Mouse (Mus musculus): Measurements from ENCODE around the gene Bcam. TPM values are rescaled to one million over a fixed set of nuclear protein-coding genes. Genes with fewer than 3 reads are reported as not detected.

Gene Bcam
- total and polyA plus RNA-seq, 3 experiments, result 3.0 to 10.9 (median 4.8) TPM

GRCm38 (mm10) chr7:19806356-19806969 lies 35.6 kb upstream of the Bcam start:
- Histone ChIP-seq H3K9me3 (replicated peaks; ENCODE audit: low read length) (peaks cover 12% of the 10 kb centered on the region), H3K36me3 (replicated peaks in 1 of 2; ENCODE audit: control insufficient read depth in 1 of 2, insufficient read depth in 1 of 2, low read length in 1 of 2) (peaks cover 42 to 51% of the 10 kb centered on the region in 2 experiments), H3K4me3 (replicated peaks in 1 of 3; ENCODE audit: low read depth in 2 of 3, low read length in 2 of 3, poor library complexity in 1 of 3) (peak overlapping the region in 1 of 3 experiments; percentile 27), H3K4me1 (ENCODE audit: control insufficient read depth in 1 of 2, insufficient read depth in 2 of 2) (peaks cover 17 to 34% of the 10 kb centered on the region in 2 experiments), H3K27ac (ENCODE audit: insufficient read depth, low read depth) (peak overlapping the region; percentile 72), H3K4me2 (ENCODE audit: insufficient read depth, low read depth, poor library complexity, severe bottlenecking) (no peak overlapping the region), H3K9ac (ENCODE audit: insufficient read depth, low read depth) (no peak overlapping the region), H3K79me2 (replicated peaks; ENCODE audit: control insufficient read depth, extremely low read depth, insufficient read depth, poor library complexity, severe bottlenecking) (no peaks in the 10 kb centered on the region), H3K27me3 (replicated peaks) (no peaks in the 10 kb centered on the region)
- in situ Hi-C loops (cut with MboI; ENCODE audit: low pct_ligation_motif_present, low pct_unique_long_range_greater_than_20kb, low sequenced_read_pairs) (no loop called here), dilution Hi-C loops (cut with MboI; ENCODE audit: extremely low pct_ligation_motif_present, extremely low pct_unique_long_range_greater_than_20kb, low sequenced_read_pairs) (no loop called here)
- no peak for DNase-seq (ENCODE audit: extremely low read depth)
- no peak for TF ChIP-seq MEF2A (IDR thresholded peaks at IDR 0.05; ENCODE audit: borderline replicate concordance, low read depth, low read length)
- TF ChIP-seq ZNF384 (IDR thresholded peaks at IDR 0.05; ENCODE audit: low read depth, low read length), result 0 out of 2 replicates have a peak, but pooled peaks have one; percentile 21
- TF ChIP-seq POLR2A (IDR thresholded peaks at IDR 0.05; ENCODE audit: low read depth, low read length), result peak; percentile 20; the same call in 1 of the 2 replicates
- TF ChIP-seq MYC (IDR thresholded peaks at IDR 0.05; ENCODE audit: low read depth, low read length), result no peak
- TF ChIP-seq ELF1 (IDR thresholded peaks at IDR 0.05; ENCODE audit: low read depth, low read length), result no peak
- no peak for TF ChIP-seq CTCF (conservative IDR thresholded peaks at IDR 0.05 in 1 of 2, IDR thresholded peaks at IDR 0.05 in 1 of 2; ENCODE audit: low read depth in 2 of 2, low read length in 2 of 2)
- no peak for TF ChIP-seq GABPA (IDR thresholded peaks at IDR 0.05; ENCODE audit: insufficient replicate concordance, low read depth, low read length)
- TF ChIP-seq ETS1 (conservative IDR thresholded peaks at IDR 0.05; ENCODE audit: low read depth, low read length), result no peak
- TF ChIP-seq SIN3A (IDR thresholded peaks at IDR 0.05; ENCODE audit: low read length), result no peak
- TF ChIP-seq MXI1 (IDR thresholded peaks at IDR 0.05; ENCODE audit: low read depth, low read length), result no peak
- TF ChIP-seq ZMIZ1 (IDR thresholded peaks at IDR 0.05; ENCODE audit: low read depth, low read length), result no peak
- TF ChIP-seq POLR2AphosphoS2 (IDR thresholded peaks at IDR 0.05; ENCODE audit: low read depth, low read length), result no peak
- TF ChIP-seq MAZ (IDR thresholded peaks at IDR 0.05; ENCODE audit: low read depth, low read length), result no peak
- no peak for TF ChIP-seq TBP (conservative IDR thresholded peaks at IDR 0.05; ENCODE audit: low read depth, low read length)
- TF ChIP-seq E2F4 (IDR thresholded peaks at IDR 0.05; ENCODE audit: insufficient replicate concordance, low read depth, low read length), result no peak
- no peak for TF ChIP-seq NELFE (IDR thresholded peaks at IDR 0.05; ENCODE audit: low read depth, low read length)
- TF ChIP-seq EP300 (IDR thresholded peaks at IDR 0.05; ENCODE audit: low read length), result 0 out of 2 replicates have a peak, but pooled peaks have one; percentile 24
- TF ChIP-seq RCOR1 (conservative IDR thresholded peaks at IDR 0.05; ENCODE audit: low read depth, low read length), result no peak
- 0 out of 2 replicates have a peak, but pooled peaks have one; percentile 17 for TF ChIP-seq TCF12 (IDR thresholded peaks at IDR 0.05; ENCODE audit: low read depth, low read length)
- peak; percentile 67; the same call in 1 of the 2 replicates for TF ChIP-seq MAX (IDR thresholded peaks at IDR 0.05; ENCODE audit: low read length)
- no peak for TF ChIP-seq JUN (IDR thresholded peaks at IDR 0.05; ENCODE audit: insufficient read depth, low read depth, low read length)
- TF ChIP-seq ZC3H11A (IDR thresholded peaks at IDR 0.05; ENCODE audit: low read depth, low read length), result no peak
- no peak for TF ChIP-seq JUND (conservative IDR thresholded peaks at IDR 0.05; ENCODE audit: low read depth, low read length)
- TF ChIP-seq PAX5 (IDR thresholded peaks at IDR 0.05; ENCODE audit: low read length), result no peak
- TF ChIP-seq RAD21 (IDR thresholded peaks at IDR 0.05; ENCODE audit: low read depth, low read length), result no peak
- TF ChIP-seq SMC3 (IDR thresholded peaks at IDR 0.05; ENCODE audit: low read depth, low read length), result no peak
- TF ChIP-seq USF2 (conservative IDR thresholded peaks at IDR 0.05; ENCODE audit: low read depth, low read length), result no peak
- no peak for TF ChIP-seq CHD2 (IDR thresholded peaks at IDR 0.05; ENCODE audit: low read length)
- TF ChIP-seq UBTF (IDR thresholded peaks at IDR 0.05; ENCODE audit: low read depth, low read length), result no peak
- peak; percentile 48; the same call in 1 of the 2 replicates for TF ChIP-seq BHLHE40 (IDR thresholded peaks at IDR 0.05; ENCODE audit: low read depth, low read length)

Measured in CH12.LX (cell line).